Mouse (Mus musculus) lung, postnatal 25 days (tissue): ENCODE measurements around the gene Slc35b4.

ENCODE experiments used
- DNase-seq: peaks from one replicate; pipeline ENCODE4 v3.0.0; 2022; ENCODE audit warnings: low spot score

Slc35b4 gene

GRCm38 (mm10) chr6:34176864-34177247 is at the start of gene Slc35b4:
Gene Slc35b4, minus strand, starts transcription at chr6:34177111.
- DNase-seq: peak; percentile 97

- DNase-seq: no peak
Measured at GRCm38 (mm10) chr6:34225004-34225599, 48.2 kb upstream of the Slc35b4 start.

GRCm38 (mm10) chr6:34216450-34217319 is 39.8 kb upstream of the Slc35b4 start:
- DNase-seq: no peak

GRCm38 (mm10) chr6:34205754-34206153 is 28.8 kb upstream of the Slc35b4 start:
- no peak for DNase-seq

- peak; percentile 8 for DNase-seq
Measured at GRCm38 (mm10) chr6:34204971-34205572, 28.2 kb upstream of the Slc35b4 start.

GRCm38 (mm10) chr6:34203503-34203902 is 26.6 kb upstream of the Slc35b4 start:
- DNase-seq: no peak

GRCm38 (mm10) chr6:34194981-34195380 is 18.1 kb upstream of the Slc35b4 start:
- no peak for DNase-seq

- DNase-seq: peak; percentile 59
Measured at GRCm38 (mm10) chr6:34193708-34194475, 17.0 kb upstream of the Slc35b4 start.

- DNase-seq: no peak
Measured at GRCm38 (mm10) chr6:34191401-34191800, 14.5 kb upstream of the Slc35b4 start.

- DNase-seq: no peak
Measured at GRCm38 (mm10) chr6:34189494-34189893, 12.6 kb upstream of the Slc35b4 start.

- peak; percentile 18 for DNase-seq
Measured at GRCm38 (mm10) chr6:34187986-34188599, 11.2 kb upstream of the Slc35b4 start.

- DNase-seq: no peak
Measured at GRCm38 (mm10) chr6:34187273-34187863, 10.5 kb upstream of the Slc35b4 start.

GRCm38 (mm10) chr6:34183326-34183725 is 6.4 kb upstream of the Slc35b4 start:
- DNase-seq: no peak

GRCm38 (mm10) chr6:34181961-34182360 is 5.0 kb upstream of the Slc35b4 start:
- no peak for DNase-seq

GRCm38 (mm10) chr6:34179911-34180310 is 3.0 kb upstream of the Slc35b4 start:
- DNase-seq: no peak

- DNase-seq: no peak
Measured at GRCm38 (mm10) chr6:34179007-34179406, 2.1 kb upstream of the Slc35b4 start.

- peak; percentile 8 for DNase-seq
Measured at GRCm38 (mm10) chr6:34176111-34176863, 624 bp downstream of the Slc35b4 start.

GRCm38 (mm10) chr6:34174715-34175114 is 2.2 kb downstream of the Slc35b4 start:
- no peak for DNase-seq

- DNase-seq: no peak
Measured at GRCm38 (mm10) chr6:34173251-34173650, 3.7 kb downstream of the Slc35b4 start.

GRCm38 (mm10) chr6:34171748-34172457 is 5.0 kb downstream of the Slc35b4 start:
- DNase-seq: no peak
